Mouse (Mus musculus) G1E (cell line): ENCODE measurements at regions not wholly inside any gene's neighbourhood (a gene's known extent, or its start where the extent isn't known, plus 50 kb on each side); places are given as distances from the start of the nearest gene placed in this dataset.

Experiments used
- ATAC-seq: 2 replicates; pipeline ENCODE4 v1.8.0; 2016; ENCODE audit warnings: mild to moderate bottlenecking; ENCODE audit not compliant: insufficient number of reproducible peaks, poor library complexity, low FRiP score, severe bottlenecking; ENCODE audit errors: extremely low read depth
- DNase-seq: peaks from one replicate; pipeline ENCODE4 v3.0.0; 2012; ENCODE audit warnings: low spot score
- H3K27me3 ChIP-seq: 2 replicates; pipeline ENCODE4 v1.6.1; 2012; ENCODE audit warnings: mild to moderate bottlenecking, low read length, inconsistent platforms; ENCODE audit not compliant: insufficient read depth
- H3K36me3 ChIP-seq: replicated peaks from 2 replicates; pipeline ENCODE3; 2012; ENCODE audit warnings: mild to moderate bottlenecking, inconsistent platforms
- H3K4me1 ChIP-seq: 2 replicates; pipeline ENCODE4 v1.6.1; 2012; ENCODE audit warnings: low read depth, low read length, inconsistent platforms, mixed read lengths; ENCODE audit not compliant: insufficient read depth
- H3K4me3 ChIP-seq: 2 replicates; pipeline ENCODE4 v1.5.1; 2012; ENCODE audit warnings: low read depth, mild to moderate bottlenecking, inconsistent platforms, low read length, moderate library complexity, mixed read lengths
- H3K9me3 ChIP-seq: replicated peaks from 2 replicates; pipeline ENCODE4 v1.6.1; 2012; ENCODE audit warnings: inconsistent platforms
- CTCF ChIP-seq: IDR thresholded peaks from 2 replicates; pipeline ENCODE4 v1.5.1; 2012; ENCODE audit warnings: low read depth, low read length, inconsistent platforms, mixed read lengths
- GATA1 ChIP-seq: IDR thresholded peaks from 2 replicates; pipeline ENCODE4 v1.6.1; 2012; ENCODE audit warnings: borderline replicate concordance, low read length, inconsistent platforms, mixed read lengths
- GATA2 ChIP-seq: IDR thresholded peaks from 2 replicates; pipeline ENCODE4 v1.6.1; 2012; ENCODE audit warnings: low read depth, low read length, inconsistent platforms, borderline replicate concordance
- POLR2AphosphoS5 ChIP-seq: IDR thresholded peaks from 2 replicates; pipeline ENCODE4 v1.6.1; 2012; ENCODE audit warnings: low read depth, low read length, inconsistent platforms; ENCODE audit not compliant: insufficient replicate concordance
- TAL1 ChIP-seq: conservative IDR thresholded peaks from 2 replicates; pipeline ENCODE4 v1.6.1; 2012; ENCODE audit warnings: low read depth, low read length, inconsistent platforms, mixed read lengths

DNA sequence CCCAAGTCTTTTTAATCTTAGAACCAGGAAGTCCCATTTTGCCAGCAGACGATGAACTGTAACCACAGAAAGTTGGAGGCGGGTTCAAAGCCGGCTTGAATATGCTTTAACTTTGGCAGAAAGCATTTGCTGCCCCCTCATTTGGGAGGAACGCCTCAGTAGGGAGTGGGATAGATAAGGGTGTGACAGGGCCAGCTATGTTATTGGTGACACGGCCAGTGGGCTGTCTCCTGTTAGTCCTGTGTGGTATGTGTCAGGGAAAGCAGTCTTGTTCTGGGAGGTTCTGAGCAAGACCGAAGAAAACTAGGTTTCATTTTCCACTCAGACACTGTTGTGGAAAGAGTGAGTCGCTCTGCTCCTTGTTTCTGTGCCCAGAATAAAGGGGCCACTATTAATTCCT is 154.7 kb upstream of the Pdzrn3 start:
- no peak for TF ChIP-seq POLR2AphosphoS5
- no peak for TF ChIP-seq GATA2
- no peak for TF ChIP-seq GATA1
- TF ChIP-seq CTCF: no peak
- no peak for TF ChIP-seq TAL1
- Histone ChIP-seq H3K4me3 (no peak overlapping the region), H3K9me3 (no peaks in the 10 kb centered on the region), H3K27me3 (no peaks in the 10 kb centered on the region), H3K4me1 (no peaks in the 10 kb centered on the region), H3K36me3 (no peaks in the 10 kb centered on the region)
- DNase-seq (no peak), ATAC-seq (no peak)

DNA sequence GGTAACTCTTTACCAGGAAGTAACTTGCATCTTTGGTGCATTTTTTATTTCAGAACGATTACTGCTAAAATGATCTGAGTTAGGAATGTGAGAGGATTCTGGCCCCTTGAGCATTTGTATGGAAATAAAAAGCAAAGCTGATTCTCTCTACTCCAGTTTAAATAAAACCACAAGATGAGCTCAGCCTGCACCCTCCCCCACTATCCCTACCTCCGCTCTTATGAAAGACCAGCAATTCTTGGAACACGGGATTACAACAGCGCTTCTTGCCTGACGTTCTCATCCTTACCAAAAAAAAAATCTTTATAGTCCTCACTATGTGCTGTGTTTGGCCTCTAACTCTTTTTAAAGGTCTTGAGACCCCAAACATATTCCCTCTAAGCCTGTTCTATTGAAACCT is 154.2 kb upstream of the Pdzrn3 start:
- no peak for DNase-seq
- ATAC-seq: no peak
- Histone ChIP-seq H3K27me3 (no peaks in the 10 kb centered on the region), H3K9me3 (no peaks in the 10 kb centered on the region), H3K4me1 (no peaks in the 10 kb centered on the region), H3K36me3 (no peaks in the 10 kb centered on the region), H3K4me3 (no peak overlapping the region)
- TF ChIP-seq TAL1 (no peak), GATA2 (no peak), GATA1 (no peak), CTCF (no peak), POLR2AphosphoS5 (no peak)

DNA sequence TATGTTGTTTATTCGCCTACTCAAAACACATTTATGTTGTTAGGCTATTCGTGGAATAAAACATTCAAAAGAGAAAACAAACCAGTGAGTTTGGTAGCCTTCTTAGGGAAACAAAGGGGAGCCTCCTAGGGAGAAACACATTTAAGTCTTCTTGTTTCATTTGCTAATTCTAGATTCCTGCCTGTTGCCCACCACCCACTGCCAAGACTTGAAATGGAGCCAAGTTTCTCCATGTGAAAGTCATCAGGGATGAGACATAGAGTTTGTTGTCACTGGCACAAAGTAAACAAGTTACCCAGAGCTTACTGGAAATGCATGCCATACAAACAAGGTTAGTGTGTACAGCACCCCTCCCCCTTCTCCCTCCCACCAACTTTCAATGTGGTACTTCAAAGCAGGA is 147.4 kb upstream of the Pdzrn3 start:
- peaks cover 35% of the 10 kb centered on the region for H3K9me3 ChIP-seq
- DNase-seq: no peak
- no peaks in the 10 kb centered on the region for H3K36me3 ChIP-seq
- no peak overlapping the region for H3K4me3 ChIP-seq
- no peaks in the 10 kb centered on the region for H3K4me1 ChIP-seq
- no peak for ATAC-seq
- H3K27me3 ChIP-seq: no peaks in the 10 kb centered on the region
- TF ChIP-seq CTCF: no peak
- TF ChIP-seq TAL1: no peak
- TF ChIP-seq POLR2AphosphoS5: no peak
- TF ChIP-seq GATA1: no peak
- no peak for TF ChIP-seq GATA2

DNA sequence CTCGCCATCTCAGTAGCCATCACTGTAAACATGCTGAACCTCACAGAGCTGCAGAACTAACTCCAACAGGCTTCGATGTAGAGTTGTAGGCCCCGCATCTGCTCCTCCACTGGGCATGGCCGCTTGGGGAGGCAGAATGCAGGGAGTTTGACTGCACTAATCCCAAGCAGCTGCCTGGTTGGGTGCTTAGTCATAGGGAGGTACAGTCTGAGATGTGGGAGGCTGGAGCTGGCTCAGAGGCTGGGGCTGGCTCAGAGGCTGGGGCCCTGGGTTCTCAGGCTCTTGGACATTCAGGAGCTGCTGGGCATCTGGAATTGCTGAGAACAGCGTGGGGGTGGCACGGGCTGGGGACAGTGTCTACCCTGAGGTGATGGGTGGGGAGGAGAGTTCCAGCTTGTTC is 143.6 kb upstream of the Pdzrn3 start:
- no peaks in the 10 kb centered on the region for H3K27me3 ChIP-seq
- no peaks in the 10 kb centered on the region for H3K4me1 ChIP-seq
- TF ChIP-seq TAL1: no peak
- TF ChIP-seq CTCF: no peak
- no peak for TF ChIP-seq POLR2AphosphoS5
- TF ChIP-seq GATA1: no peak
- TF ChIP-seq GATA2: no peak
- H3K36me3 ChIP-seq: no peaks in the 10 kb centered on the region
- peaks cover 50% of the 10 kb centered on the region for H3K9me3 ChIP-seq
- H3K4me3 ChIP-seq: no peak overlapping the region
- DNase-seq (no peak), ATAC-seq (no peak)

DNA sequence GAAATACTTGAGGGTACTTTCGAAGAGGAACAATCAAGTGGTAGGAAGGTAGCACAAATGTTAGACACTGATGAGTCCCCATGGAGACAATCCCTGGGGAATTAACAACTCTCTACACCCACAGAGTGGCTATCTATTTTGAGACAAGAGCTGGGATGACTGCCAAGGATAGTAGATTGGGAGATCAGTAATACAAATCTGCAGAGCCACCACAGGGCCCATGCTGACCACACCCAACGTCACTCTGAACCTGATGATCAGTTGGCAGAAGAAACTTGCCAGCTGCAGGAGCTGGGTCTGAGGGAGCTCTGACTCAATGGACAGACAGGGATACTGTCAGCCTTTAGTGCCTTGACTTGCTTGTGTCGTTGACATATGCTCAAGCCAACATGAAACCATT is 143.1 kb upstream of the Pdzrn3 start:
- Histone ChIP-seq H3K4me1 (no peaks in the 10 kb centered on the region), H3K27me3 (no peaks in the 10 kb centered on the region), H3K4me3 (no peak overlapping the region), H3K36me3 (no peaks in the 10 kb centered on the region), H3K9me3 (peaks cover 45% of the 10 kb centered on the region)
- DNase-seq (no peak), ATAC-seq (no peak)
- TF ChIP-seq GATA1 (no peak), GATA2 (no peak), POLR2AphosphoS5 (no peak), CTCF (no peak), TAL1 (no peak)

DNA sequence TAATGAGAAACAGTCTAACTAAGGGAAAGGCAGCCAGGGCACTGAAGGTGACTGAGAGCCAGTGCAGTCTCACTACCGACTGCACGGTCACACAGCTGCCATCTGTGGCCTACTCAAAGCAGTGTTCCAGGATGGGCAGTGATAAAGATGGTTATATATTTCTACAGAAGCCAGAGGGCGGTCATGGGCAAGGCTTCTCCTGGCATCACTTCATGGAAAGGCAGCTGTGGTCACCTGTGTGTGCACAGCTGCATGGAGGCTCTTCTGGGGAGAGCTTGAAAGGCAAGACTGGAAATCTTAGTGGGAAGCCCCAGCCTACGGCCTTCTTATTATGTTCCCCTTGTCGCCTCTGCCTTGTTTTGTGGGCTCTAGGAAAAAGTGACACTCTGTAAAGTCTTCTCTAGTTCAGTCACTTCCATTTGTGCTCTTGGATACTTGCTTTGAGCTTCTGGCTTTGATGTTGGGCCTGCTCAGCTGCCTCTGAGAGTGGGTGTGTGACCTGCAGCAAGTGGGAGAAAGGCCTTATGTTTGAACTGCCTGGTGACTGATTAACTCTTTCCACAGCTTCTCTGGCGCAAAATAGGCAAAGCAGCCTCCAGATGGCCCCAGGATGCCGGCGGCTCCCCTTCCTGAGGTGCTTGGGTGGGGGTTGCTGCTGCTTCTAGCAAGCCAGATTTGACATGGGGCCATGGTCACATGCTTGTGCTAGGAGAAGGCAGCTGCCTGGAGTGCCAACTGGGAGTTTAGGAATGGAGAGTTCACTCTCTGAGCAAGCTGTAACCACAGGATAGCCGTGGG is 141.4 kb upstream of the Pdzrn3 start:
- TF ChIP-seq GATA2: no peak
- no peak for TF ChIP-seq POLR2AphosphoS5
- TF ChIP-seq CTCF: no peak
- TF ChIP-seq TAL1: no peak
- no peak for TF ChIP-seq GATA1
- H3K9me3 ChIP-seq: peaks cover 37% of the 10 kb centered on the region
- no peaks in the 10 kb centered on the region for H3K27me3 ChIP-seq
- DNase-seq (no peak), ATAC-seq (no peak)
- H3K4me1 ChIP-seq: no peaks in the 10 kb centered on the region
- no peak overlapping the region for H3K4me3 ChIP-seq
- no peaks in the 10 kb centered on the region for H3K36me3 ChIP-seq
